Mouse (Mus musculus): ENCODE data around the gene Dglucy.
"Not testable (repeated sequence)": the region's sequence is repeated elsewhere in the genome, so short reads cannot be mapped to it uniquely, and the experiment has no call there.

Gene Dglucy

GRCm38 (mm10) chr12:100781428-100782120 is 2.7 kb downstream of the Dglucy start:
- no peak for DNase-seq (ENCODE audit: low spot score)

GRCm38 (mm10) chr12:100784152-100784551 is 5.3 kb downstream of the Dglucy start:
- no peak for DNase-seq (ENCODE audit: low spot score)

- DNase-seq (ENCODE audit: low spot score): no peak
Observed at GRCm38 (mm10) chr12:100785344-100785743, 6.5 kb downstream of the Dglucy start.

- DNase-seq (ENCODE audit: low spot score): no peak
Observed at GRCm38 (mm10) chr12:100789981-100790550, 11.2 kb downstream of the Dglucy start.

- no peak for DNase-seq (ENCODE audit: low spot score)
Observed at GRCm38 (mm10) chr12:100791425-100791824, 12.6 kb downstream of the Dglucy start.

- no peak for DNase-seq (ENCODE audit: low spot score)
Observed at GRCm38 (mm10) chr12:100794450-100795230, 15.8 kb downstream of the Dglucy start.

- no peak for DNase-seq (ENCODE audit: low spot score)
Observed at GRCm38 (mm10) chr12:100795390-100796036, 16.7 kb downstream of the Dglucy start.

- not testable (repeated sequence) for DNase-seq (ENCODE audit: low spot score)
Observed at GRCm38 (mm10) chr12:100803391-100803790, 24.5 kb downstream of the Dglucy start.

GRCm38 (mm10) chr12:100807280-100807679 is 28.4 kb downstream of the Dglucy start:
- no peak for DNase-seq (ENCODE audit: low spot score)

- no peak for DNase-seq (ENCODE audit: low spot score)
Observed at GRCm38 (mm10) chr12:100808609-100809280, 29.9 kb downstream of the Dglucy start.

- no peak for DNase-seq (ENCODE audit: low spot score)
Observed at GRCm38 (mm10) chr12:100810542-100810941, 31.7 kb downstream of the Dglucy start.

- DNase-seq (ENCODE audit: low spot score): no peak
Observed at GRCm38 (mm10) chr12:100813901-100814300, 35.0 kb downstream of the Dglucy start.

GRCm38 (mm10) chr12:100814671-100815070 is 35.8 kb downstream of the Dglucy start:
- no peak for DNase-seq (ENCODE audit: low spot score)

GRCm38 (mm10) chr12:100816906-100817305 is 38.0 kb downstream of the Dglucy start:
- no peak for DNase-seq (ENCODE audit: low spot score)

GRCm38 (mm10) chr12:100819965-100820364 is 41.1 kb downstream of the Dglucy start:
- DNase-seq (ENCODE audit: low spot score): no peak

GRCm38 (mm10) chr12:100831021-100831420 is 52.2 kb downstream of the Dglucy start:
- no peak for DNase-seq (ENCODE audit: low spot score)

- DNase-seq (ENCODE audit: low spot score): no peak
Observed at GRCm38 (mm10) chr12:100831629-100832325, 52.9 kb downstream of the Dglucy start.

- no peak for DNase-seq (ENCODE audit: low spot score)
Observed at GRCm38 (mm10) chr12:100837208-100837607, 58.4 kb downstream of the Dglucy start.

- no peak for DNase-seq (ENCODE audit: low spot score)
Observed at GRCm38 (mm10) chr12:100839079-100839600, 60.3 kb downstream of the Dglucy start.

GRCm38 (mm10) chr12:100839926-100840325 is 61.1 kb downstream of the Dglucy start:
- DNase-seq (ENCODE audit: low spot score): no peak

- peak; percentile 86 for DNase-seq (ENCODE audit: low spot score)
Observed at GRCm38 (mm10) chr12:100841211-100841792, 62.4 kb downstream of the Dglucy start.

Data from urinary bladder, postnatal 14 days (tissue).